Mouse (Mus musculus) bone marrow, adult 2 months (tissue): ENCODE data around the gene Dlk1. TPM values are rescaled to one million over a fixed set of nuclear protein-coding genes. Genes with fewer than 3 reads are reported as not detected.

Source experiments
- H3K27ac ChIP-seq: fragments of 200-500 bp; 2 replicates; pipeline ENCODE4 v1.5.1; 2012; ENCODE audit warnings: low read depth, mild to moderate bottlenecking, control low read depth, inconsistent platforms, low read length; ENCODE audit not compliant: control insufficient read depth, poor library complexity, insufficient read depth
- H3K4me1 ChIP-seq: fragments of 200-500 bp; 2 replicates; pipeline ENCODE4 v1.6.1; 2011; ENCODE audit warnings: low read length; ENCODE audit not compliant: control insufficient read depth, insufficient read depth
- H3K4me3 ChIP-seq: fragments of 200-500 bp; replicated peaks from 2 replicates; pipeline ENCODE3; 2011; ENCODE audit warnings: mild to moderate bottlenecking, low read depth, low read length, control low read depth; ENCODE audit not compliant: control insufficient read depth
- CTCF ChIP-seq: fragments of 200-500 bp; IDR thresholded peaks from 2 replicates; pipeline ENCODE4 v1.5.1; 2011; ENCODE audit warnings: low read length, control low read depth; ENCODE audit not compliant: control insufficient read depth, insufficient read depth
- POLR2A ChIP-seq: fragments of 200-500 bp; IDR thresholded peaks from 2 replicates; pipeline ENCODE4 v1.6.1; 2011; ENCODE audit warnings: low read depth, mild to moderate bottlenecking, control low read depth, low read length, borderline replicate concordance; ENCODE audit not compliant: control insufficient read depth
- WGBS: fragments of 180-500 bp; shearing (Covaris S2); methylation state at CpG from one replicate; pipeline ENCODE4 v1.1.7; 2018; 5-methylcytosine and 5-hydroxymethylcytosine counted together
- polyA plus RNA-seq: library from polyadenylated mRNA; stranded (reverse); fragments of >200 nt; gene quantifications from 2 replicates; pipeline ENCODE4 v1.2.4, GENCODE M21; 2011; ENCODE audit warnings: low replicate concordance; ENCODE audit not compliant: missing spikeins, insufficient read depth, insufficient read length

Dlk1 gene
- polyA plus RNA-seq, 1 experiment: 3.6 TPM

- WGBS: 74% methylated on average over 5 of the region's 5 CpGs
- Histone ChIP-seq H3K4me3 (no peak overlapping the region), H3K4me1 (no peaks in the 10 kb centered on the region), H3K27ac (no peak overlapping the region)
- TF ChIP-seq CTCF (no peak), POLR2A (no peak)
Measured at GRCm38 (mm10) chr12:109416681-109417080, 35.9 kb upstream of the Dlk1 start.

- no peak overlapping the region for H3K4me3 ChIP-seq
- no peaks in the 10 kb centered on the region for H3K4me1 ChIP-seq
- TF ChIP-seq POLR2A (no peak), CTCF (no peak)
- 48% methylated on average over 14 of the region's 14 CpGs for WGBS
- H3K27ac ChIP-seq: no peak overlapping the region
Measured at GRCm38 (mm10) chr12:109417476-109418201, 35.0 kb upstream of the Dlk1 start.

- Histone ChIP-seq H3K4me1 (no peaks in the 10 kb centered on the region), H3K4me3 (no peak overlapping the region), H3K27ac (no peak overlapping the region)
- no peak for TF ChIP-seq CTCF
- TF ChIP-seq POLR2A: no peak
- WGBS: 83% methylated on average over 12 of the region's 12 CpGs
Measured at GRCm38 (mm10) chr12:109420006-109420405, 32.6 kb upstream of the Dlk1 start.

- TF ChIP-seq CTCF: no peak
- no peak for TF ChIP-seq POLR2A
- 59% methylated on average over 2 of the region's 2 CpGs for WGBS
- Histone ChIP-seq H3K4me3 (no peak overlapping the region), H3K4me1 (no peaks in the 10 kb centered on the region), H3K27ac (no peak overlapping the region)
Measured at GRCm38 (mm10) chr12:109423163-109423562, 29.5 kb upstream of the Dlk1 start.

GRCm38 (mm10) chr12:109423716-109424429 lies 28.8 kb upstream of the Dlk1 start:
- WGBS: 77% methylated on average over 4 of the region's 4 CpGs
- Histone ChIP-seq H3K4me1 (no peaks in the 10 kb centered on the region), H3K4me3 (no peak overlapping the region), H3K27ac (no peak overlapping the region)
- TF ChIP-seq CTCF: no peak
- no peak for TF ChIP-seq POLR2A

- H3K4me3 ChIP-seq: no peak overlapping the region
Measured at GRCm38 (mm10) chr12:109424753-109425332, 27.8 kb upstream of the Dlk1 start.

GRCm38 (mm10) chr12:109425982-109426381 lies 26.6 kb upstream of the Dlk1 start:
- Histone ChIP-seq H3K4me3 (no peak overlapping the region), H3K27ac (no peak overlapping the region), H3K4me1 (no peaks in the 10 kb centered on the region)
- WGBS: 85% methylated on average over 12 of the region's 12 CpGs
- no peak for TF ChIP-seq POLR2A
- no peak for TF ChIP-seq CTCF

More at GRCm38 (mm10) chr12:109424753-109425332, 27.8 kb upstream of the Dlk1 start:
- WGBS: 74% methylated on average over 20 of the region's 20 CpGs
- no peak overlapping the region for H3K27ac ChIP-seq
- TF ChIP-seq POLR2A (no peak), CTCF (no peak)
- no peaks in the 10 kb centered on the region for H3K4me1 ChIP-seq

GRCm38 (mm10) chr12:109432475-109433130 lies 20.0 kb upstream of the Dlk1 start:
- WGBS: 82% methylated on average over 6 of the region's 6 CpGs
- Histone ChIP-seq H3K4me3 (no peak overlapping the region), H3K27ac (no peak overlapping the region), H3K4me1 (no peaks in the 10 kb centered on the region)
- TF ChIP-seq CTCF: no peak
- TF ChIP-seq POLR2A: no peak
